Mouse (Mus musculus): ENCODE measurements around the gene Tubg1. TPM values are rescaled to one million over a fixed set of nuclear protein-coding genes. Genes with fewer than 3 reads are reported as not detected.

The Tubg1 gene
- polyA plus RNA-seq, 1 experiment from 2014 or later: 83.5 TPM

DNA sequence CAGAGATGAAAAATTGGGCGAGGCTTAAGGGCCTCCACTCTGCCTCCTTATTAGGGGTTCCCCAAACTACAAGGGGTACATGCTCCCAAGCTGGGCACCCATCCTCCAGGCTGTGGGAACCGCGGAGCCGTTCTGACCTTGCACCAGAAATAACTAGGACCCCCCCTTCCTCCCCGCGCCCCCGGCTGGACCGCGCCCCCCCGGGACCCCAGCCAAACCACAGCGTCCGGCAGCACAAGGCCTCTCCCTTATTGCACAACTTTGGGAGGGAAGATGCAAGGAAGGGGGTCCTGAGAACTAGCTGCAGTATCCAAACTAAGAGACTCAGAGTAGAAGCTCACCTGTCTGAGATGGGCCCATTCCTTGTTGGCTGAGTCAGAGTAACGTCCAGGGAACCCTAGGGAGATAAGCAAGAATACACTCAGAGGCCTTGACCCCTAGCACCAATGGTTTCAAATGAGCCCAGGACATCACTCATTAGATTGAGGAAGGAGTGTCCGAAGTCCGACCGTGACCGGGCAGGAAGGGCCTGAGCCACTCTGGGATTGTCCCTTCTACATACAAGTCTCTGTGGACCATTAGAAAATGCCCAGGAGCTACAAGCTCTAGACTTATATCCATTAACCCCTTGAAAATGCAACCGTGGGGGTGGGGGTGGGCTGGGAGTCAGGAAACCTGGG is 48.7 kb downstream of the Tubg1 start:
- no peaks in the 10 kb centered on the region for H3K9me3 ChIP-seq (replicated peaks; ENCODE audit: control insufficient read depth, low read length)
- peaks cover 49% of the 10 kb centered on the region for H3K4me1 ChIP-seq (ENCODE audit: control insufficient read depth, insufficient read depth, low read length)
- H3K4me3 ChIP-seq (ENCODE audit: low read depth, low read length): no peak overlapping the region
- peaks cover 3% of the 10 kb centered on the region; the same call in 1 of the 2 replicates for H3K36me3 ChIP-seq (ENCODE audit: control insufficient read depth, insufficient read depth, low read length)
- no peak for ATAC-seq (replicated peaks; ENCODE audit: insufficient number of reproducible peaks, low FRiP score, low TSS enrichment)
- H3K27me3 ChIP-seq (ENCODE audit: control insufficient read depth, insufficient read depth, low read length): peaks cover 62% of the 10 kb centered on the region
- WGBS (ENCODE audit: insufficient replicate concordance): 69% methylated on average over 18 of the region's 18 CpGs
- no peak overlapping the region for H3K9ac ChIP-seq (ENCODE audit: low read depth, low read length)
- no peak overlapping the region for H3K27ac ChIP-seq (ENCODE audit: low read depth, low read length)
- peak overlapping the region; percentile 1; the same call in 1 of the 2 replicates for H3K4me2 ChIP-seq

DNA sequence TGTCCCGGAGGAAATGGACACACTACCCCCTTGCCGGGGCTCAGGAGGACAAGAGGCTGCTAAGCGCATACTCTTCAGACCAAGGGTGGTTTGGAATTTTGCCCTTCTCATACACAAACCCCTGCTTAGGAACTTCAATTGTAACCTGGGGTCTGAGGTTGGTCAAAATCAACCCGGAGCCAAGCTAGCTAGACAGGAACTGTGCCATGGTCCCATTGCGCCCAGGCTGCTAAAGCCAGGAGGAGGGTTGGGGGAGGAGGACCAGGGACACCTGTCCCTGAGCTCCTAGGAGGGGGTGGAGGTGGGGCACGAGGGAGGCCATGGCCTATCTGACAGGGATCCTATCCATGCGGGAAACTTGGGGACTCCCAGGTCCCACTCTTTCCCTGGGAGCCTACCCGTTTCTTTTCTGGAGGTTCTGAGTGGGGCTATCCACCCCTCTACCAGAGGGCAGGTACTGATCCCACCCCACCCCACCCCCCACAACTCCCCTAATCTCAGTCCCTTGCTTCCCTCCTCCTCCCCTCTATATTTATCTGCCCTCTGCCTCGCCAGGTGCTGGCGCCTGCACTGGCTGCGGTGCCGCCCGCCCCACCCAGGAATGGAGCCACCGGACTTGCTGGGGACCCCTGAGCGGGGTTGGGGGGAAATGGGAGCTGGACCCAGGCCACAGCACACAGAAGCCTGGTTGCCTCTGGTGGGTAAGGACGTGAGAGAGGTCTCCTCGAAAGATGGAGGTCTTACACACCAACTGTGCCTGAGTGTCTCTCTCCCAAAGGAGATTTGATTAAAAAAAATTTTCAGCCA is 49.8 kb downstream of the Tubg1 start:
- WGBS (ENCODE audit: insufficient replicate concordance): 12% methylated on average over 17 of the region's 17 CpGs
- ATAC-seq (replicated peaks; ENCODE audit: insufficient number of reproducible peaks, low FRiP score, low TSS enrichment): no peak
- H3K9ac ChIP-seq (ENCODE audit: low read depth, low read length): peak overlapping the region; percentile 73
- no peaks in the 10 kb centered on the region for H3K9me3 ChIP-seq (replicated peaks; ENCODE audit: control insufficient read depth, low read length)
- H3K4me3 ChIP-seq (ENCODE audit: low read depth, low read length): peak overlapping the region; percentile 71
- peaks cover 54% of the 10 kb centered on the region for H3K4me1 ChIP-seq (ENCODE audit: control insufficient read depth, insufficient read depth, low read length)
- no peak overlapping the region for H3K27ac ChIP-seq (ENCODE audit: low read depth, low read length)
- H3K27me3 ChIP-seq (ENCODE audit: control insufficient read depth, insufficient read depth, low read length): peaks cover 56% of the 10 kb centered on the region
- H3K36me3 ChIP-seq (ENCODE audit: control insufficient read depth, insufficient read depth, low read length): peaks cover 3% of the 10 kb centered on the region; the same call in 1 of the 2 replicates
- H3K4me2 ChIP-seq: peak overlapping the region; percentile 97

DNA sequence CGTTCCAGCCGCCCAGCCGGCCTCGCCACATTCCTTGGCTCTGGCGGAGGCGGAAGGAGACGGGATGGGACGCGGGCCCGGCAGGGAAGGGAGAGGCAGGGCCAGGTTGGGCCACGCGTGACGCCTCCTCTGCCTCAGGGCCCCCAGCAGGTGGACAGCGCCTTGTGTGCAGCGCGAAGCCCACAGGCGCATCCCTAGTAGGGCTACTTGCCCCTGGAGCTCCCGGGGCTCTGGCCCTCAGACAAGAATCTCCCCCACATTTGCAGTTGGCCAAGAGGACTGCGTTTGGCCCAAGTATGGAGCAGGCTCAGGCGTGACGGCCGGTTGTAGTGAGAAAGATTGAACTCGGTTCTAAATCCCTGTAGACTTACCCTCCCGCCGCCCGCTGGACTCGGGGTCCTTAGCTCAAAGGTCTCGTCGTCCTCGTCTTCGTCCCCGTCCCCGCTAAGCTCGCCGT is 50.6 kb downstream of the Tubg1 start, which contains the start of gene Cntnap1:
Gene Cntnap1 (plus strand): TSS at position 170 of the 457 bp plus-strand sequence.
- under 1% methylated on average over 35 of the region's 35 CpGs for WGBS (ENCODE audit: insufficient replicate concordance)
- ATAC-seq (replicated peaks; ENCODE audit: insufficient number of reproducible peaks, low FRiP score, low TSS enrichment): no peak
- peaks cover 3% of the 10 kb centered on the region; the same call in 1 of the 2 replicates for H3K36me3 ChIP-seq (ENCODE audit: control insufficient read depth, insufficient read depth, low read length)
- peak within 1 kb of the TSS; percentile 97 for H3K4me2 ChIP-seq
- peak within 1 kb of the TSS; percentile 71 for H3K4me3 ChIP-seq (ENCODE audit: low read depth, low read length)
- H3K4me1 ChIP-seq (ENCODE audit: control insufficient read depth, insufficient read depth, low read length): peaks cover 50% of the 10 kb centered on the region
- no peaks in the 10 kb centered on the region for H3K9me3 ChIP-seq (replicated peaks; ENCODE audit: control insufficient read depth, low read length)
- peak within 1 kb of the TSS; percentile 82 for H3K27ac ChIP-seq (ENCODE audit: low read depth, low read length)
- H3K27me3 ChIP-seq (ENCODE audit: control insufficient read depth, insufficient read depth, low read length): peaks cover 53% of the 10 kb centered on the region
- peak within 1 kb of the TSS; percentile 73 for H3K9ac ChIP-seq (ENCODE audit: low read depth, low read length)

DNA sequence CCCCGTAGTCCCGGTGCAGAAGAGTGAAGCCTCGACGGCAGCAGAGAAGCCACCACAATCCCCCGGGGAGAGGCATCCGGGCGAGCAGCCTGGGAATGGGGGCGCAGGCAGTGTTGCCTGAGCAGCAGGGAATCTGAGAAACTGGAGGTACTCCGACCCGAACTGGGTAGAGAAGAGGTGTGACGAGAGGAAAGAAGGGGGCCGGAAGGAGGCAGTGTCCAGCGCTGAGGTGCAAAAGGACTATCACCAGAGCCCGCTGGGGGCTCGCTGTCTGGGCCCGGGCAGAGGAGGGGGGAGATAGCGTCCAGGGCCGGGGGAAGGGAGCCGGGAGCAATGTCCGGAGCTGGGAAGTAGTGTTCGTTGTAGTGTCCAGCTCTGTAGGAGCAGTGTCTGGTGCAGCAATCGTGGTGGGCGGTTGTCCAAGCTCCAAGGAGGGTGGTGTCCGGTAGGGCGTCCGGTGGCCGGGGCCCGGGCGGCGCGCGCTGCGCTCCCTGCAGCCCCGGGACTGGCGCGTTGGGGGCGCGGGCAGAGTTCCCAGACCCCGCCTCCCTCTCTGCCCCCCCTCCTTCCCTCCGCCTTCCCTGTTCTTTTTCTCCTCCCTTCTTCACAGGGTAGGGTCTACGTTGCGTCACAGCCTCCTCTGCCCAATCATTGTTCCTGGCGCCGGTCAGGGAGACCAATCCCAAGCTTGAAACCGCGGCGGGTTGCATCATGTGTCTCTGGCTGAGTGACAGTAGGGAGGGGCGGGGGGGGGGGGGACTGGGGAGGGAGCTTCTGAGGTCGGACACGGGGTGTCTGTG is 51.3 kb downstream of the Tubg1 start, which contains the start of gene Plekhh3:
Gene Plekhh3 (minus strand): TSS at position 541 of the 800 bp plus-strand sequence.
- ATAC-seq (replicated peaks; ENCODE audit: insufficient number of reproducible peaks, low FRiP score, low TSS enrichment): peak; percentile 88
- Histone ChIP-seq H3K27ac (ENCODE audit: low read depth, low read length) (peak within 1 kb of the TSS; percentile 82), H3K4me1 (ENCODE audit: control insufficient read depth, insufficient read depth, low read length) (peaks cover 50% of the 10 kb centered on the region), H3K9me3 (replicated peaks; ENCODE audit: control insufficient read depth, low read length) (no peaks in the 10 kb centered on the region), H3K36me3 (ENCODE audit: control insufficient read depth, insufficient read depth, low read length) (peaks cover 3% of the 10 kb centered on the region; the same call in 1 of the 2 replicates), H3K4me3 (ENCODE audit: low read depth, low read length) (peak within 1 kb of the TSS; percentile 71), H3K4me2 (peak within 1 kb of the TSS; percentile 97), H3K27me3 (ENCODE audit: control insufficient read depth, insufficient read depth, low read length) (peaks cover 51% of the 10 kb centered on the region), H3K9ac (ENCODE audit: low read depth, low read length) (peak within 1 kb of the TSS; percentile 73)
- WGBS (ENCODE audit: insufficient replicate concordance): under 1% methylated on average over 39 of the region's 50 CpGs

DNA sequence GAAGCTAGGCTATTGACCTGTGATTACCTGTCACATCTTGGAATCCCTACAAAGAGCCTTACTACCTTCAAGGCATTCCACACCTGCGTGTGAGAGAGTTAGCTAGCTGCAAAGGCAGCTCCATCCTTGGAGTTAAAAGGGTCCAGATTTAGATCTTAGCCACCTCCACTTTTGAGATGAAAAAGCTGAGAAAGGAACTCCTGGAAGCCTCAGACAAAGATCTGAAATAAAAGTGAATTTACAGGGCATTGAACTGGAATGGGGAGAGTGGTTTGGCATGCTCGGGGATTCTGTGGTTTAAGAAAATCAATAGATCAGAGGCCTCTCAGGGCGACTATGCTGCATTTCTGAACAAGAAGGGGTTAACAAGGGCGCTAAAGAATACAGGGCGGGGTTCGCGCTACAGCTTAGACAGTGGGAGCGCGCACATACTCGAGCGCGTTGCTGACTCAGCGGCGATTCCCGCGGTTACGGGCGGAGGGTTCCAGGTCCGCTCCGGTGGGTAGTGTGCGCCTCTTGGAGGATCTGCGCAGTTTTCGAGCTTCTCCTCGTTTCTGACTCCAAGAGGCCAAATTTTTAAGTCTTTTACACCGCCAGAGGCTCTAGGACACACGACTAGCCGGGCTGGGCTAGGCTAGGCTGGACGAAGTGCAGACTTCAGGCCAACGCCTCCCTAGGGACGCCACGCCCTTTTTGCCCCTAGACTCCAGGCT is 52.1 kb downstream of the Tubg1 start:
- Histone ChIP-seq H3K27me3 (ENCODE audit: control insufficient read depth, insufficient read depth, low read length) (peaks cover 51% of the 10 kb centered on the region), H3K4me2 (peak overlapping the region; percentile 97), H3K9me3 (replicated peaks; ENCODE audit: control insufficient read depth, low read length) (no peaks in the 10 kb centered on the region), H3K4me3 (ENCODE audit: low read depth, low read length) (peak overlapping the region; percentile 57), H3K4me1 (ENCODE audit: control insufficient read depth, insufficient read depth, low read length) (peaks cover 54% of the 10 kb centered on the region), H3K9ac (ENCODE audit: low read depth, low read length) (peak overlapping the region; percentile 66), H3K27ac (ENCODE audit: low read depth, low read length) (peak overlapping the region; percentile 82), H3K36me3 (ENCODE audit: control insufficient read depth, insufficient read depth, low read length) (peaks cover 3% of the 10 kb centered on the region; the same call in 1 of the 2 replicates)
- ATAC-seq (replicated peaks; ENCODE audit: insufficient number of reproducible peaks, low FRiP score, low TSS enrichment): no peak
- under 1% methylated on average over 31 of the region's 31 CpGs for WGBS (ENCODE audit: insufficient replicate concordance)

DNA sequence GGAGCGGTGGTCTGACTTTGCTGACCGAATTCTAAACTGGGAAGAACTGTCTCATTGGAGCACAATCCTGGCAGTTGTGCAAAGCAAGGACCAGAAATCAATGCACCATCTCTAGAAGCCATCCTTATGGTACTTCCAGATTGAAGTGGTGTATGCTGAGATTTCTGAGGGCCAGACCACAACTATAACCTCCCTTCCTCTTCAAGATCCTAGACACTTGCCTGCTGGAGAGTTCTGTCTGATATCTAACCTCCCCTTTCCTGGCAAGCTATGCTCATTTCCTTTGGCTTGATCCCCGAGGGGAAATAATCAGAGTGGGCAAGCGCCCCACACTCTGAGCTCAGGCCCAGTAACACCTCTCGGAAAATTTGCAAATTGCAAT is 52.7 kb downstream of the Tubg1 start:
- H3K36me3 ChIP-seq (ENCODE audit: control insufficient read depth, insufficient read depth, low read length): no peaks in the 10 kb centered on the region; the same call in 1 of the 2 replicates
- WGBS (ENCODE audit: insufficient replicate concordance): 9% methylated on average over 5 of the region's 5 CpGs
- H3K27me3 ChIP-seq (ENCODE audit: control insufficient read depth, insufficient read depth, low read length): peaks cover 51% of the 10 kb centered on the region
- peak overlapping the region; percentile 97 for H3K4me2 ChIP-seq
- H3K9ac ChIP-seq (ENCODE audit: low read depth, low read length): peak overlapping the region; percentile 66
- H3K27ac ChIP-seq (ENCODE audit: low read depth, low read length): peak overlapping the region; percentile 82
- no peak for ATAC-seq (replicated peaks; ENCODE audit: insufficient number of reproducible peaks, low FRiP score, low TSS enrichment)
- H3K4me1 ChIP-seq (ENCODE audit: control insufficient read depth, insufficient read depth, low read length): peaks cover 54% of the 10 kb centered on the region
- peak overlapping the region; percentile 57 for H3K4me3 ChIP-seq (ENCODE audit: low read depth, low read length)
- no peaks in the 10 kb centered on the region for H3K9me3 ChIP-seq (replicated peaks; ENCODE audit: control insufficient read depth, low read length)

DNA sequence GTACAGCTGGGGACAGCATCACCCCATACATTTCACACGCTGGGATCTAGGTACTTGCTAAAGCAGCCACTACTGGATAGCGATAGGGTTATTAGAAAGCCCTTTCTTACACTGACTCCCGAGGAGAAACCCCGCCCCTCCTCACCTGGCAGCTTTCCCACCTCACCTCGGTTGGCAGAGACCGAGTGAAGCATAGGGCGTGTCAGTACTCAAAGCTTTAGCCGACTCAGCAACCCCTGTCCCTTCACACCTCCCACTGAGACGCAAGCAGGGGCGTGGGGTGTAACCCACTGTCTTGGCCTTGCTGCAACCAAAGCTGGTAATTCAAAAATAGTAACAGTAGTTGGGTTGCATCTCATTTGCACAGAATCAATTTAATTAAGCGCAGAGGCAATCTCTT is 53.4 kb downstream of the Tubg1 start:
- Histone ChIP-seq H3K9me3 (replicated peaks; ENCODE audit: control insufficient read depth, low read length) (no peaks in the 10 kb centered on the region), H3K36me3 (ENCODE audit: control insufficient read depth, insufficient read depth, low read length) (no peaks in the 10 kb centered on the region), H3K4me3 (ENCODE audit: low read depth, low read length) (peak overlapping the region; percentile 34), H3K4me1 (ENCODE audit: control insufficient read depth, insufficient read depth, low read length) (peaks cover 52% of the 10 kb centered on the region), H3K9ac (ENCODE audit: low read depth, low read length) (peak overlapping the region; percentile 65; the same call in 1 of the 2 replicates), H3K27ac (ENCODE audit: low read depth, low read length) (0 out of 2 replicates have a peak overlapping the region, but pooled peaks have one; percentile 25), H3K27me3 (ENCODE audit: control insufficient read depth, insufficient read depth, low read length) (peaks cover 51% of the 10 kb centered on the region), H3K4me2 (peak overlapping the region; percentile 71)
- ATAC-seq (replicated peaks; ENCODE audit: insufficient number of reproducible peaks, low FRiP score, low TSS enrichment): no peak
- 10% methylated on average over 11 of the region's 11 CpGs for WGBS (ENCODE audit: insufficient replicate concordance)

All from heart, embryonic 11.5 days (tissue).